Mouse (Mus musculus): Measurements from ENCODE around the gene Ppm1h.

The Ppm1h gene

GRCm38 (mm10) chr10:122705457-122705856 is 26.9 kb downstream of the Ppm1h start:
- no peak for DNase-seq

GRCm38 (mm10) chr10:122711381-122711811 is 32.8 kb downstream of the Ppm1h start:
- no peak for DNase-seq

- DNase-seq, result no peak
Observed at GRCm38 (mm10) chr10:122712307-122712706, 33.7 kb downstream of the Ppm1h start.

GRCm38 (mm10) chr10:122715856-122716255 is 37.3 kb downstream of the Ppm1h start:
- no peak for DNase-seq

GRCm38 (mm10) chr10:122716286-122716685 is 37.7 kb downstream of the Ppm1h start:
- no peak for DNase-seq

- no peak for DNase-seq
Observed at GRCm38 (mm10) chr10:122716739-122717474, 38.3 kb downstream of the Ppm1h start.

- no peak for DNase-seq
Observed at GRCm38 (mm10) chr10:122717754-122718415, 39.3 kb downstream of the Ppm1h start.

GRCm38 (mm10) chr10:122718951-122719350 is 40.4 kb downstream of the Ppm1h start:
- no peak for DNase-seq

GRCm38 (mm10) chr10:122722111-122722510 is 43.5 kb downstream of the Ppm1h start:
- DNase-seq, result no peak

- no peak for DNase-seq
Observed at GRCm38 (mm10) chr10:122724692-122725091, 46.1 kb downstream of the Ppm1h start.

- DNase-seq, result no peak
Observed at GRCm38 (mm10) chr10:122727228-122727627, 48.7 kb downstream of the Ppm1h start.

- no peak for DNase-seq
Observed at GRCm38 (mm10) chr10:122728172-122728571, 49.6 kb downstream of the Ppm1h start.

- DNase-seq, result no peak
Observed at GRCm38 (mm10) chr10:122732146-122732545, 53.6 kb downstream of the Ppm1h start.

- no peak for DNase-seq
Observed at GRCm38 (mm10) chr10:122734521-122734920, 56.0 kb downstream of the Ppm1h start.

GRCm38 (mm10) chr10:122735284-122735784 is 56.8 kb downstream of the Ppm1h start:
- DNase-seq, result no peak

GRCm38 (mm10) chr10:122736835-122737234 is 58.3 kb downstream of the Ppm1h start:
- DNase-seq, result no peak

GRCm38 (mm10) chr10:122738526-122738925 is 60.0 kb downstream of the Ppm1h start:
- DNase-seq, result no peak

- DNase-seq, result no peak
Observed at GRCm38 (mm10) chr10:122739037-122739436, 60.5 kb downstream of the Ppm1h start.

GRCm38 (mm10) chr10:122740117-122740516 is 61.6 kb downstream of the Ppm1h start:
- no peak for DNase-seq

GRCm38 (mm10) chr10:122741191-122741590 is 62.6 kb downstream of the Ppm1h start:
- DNase-seq, result no peak

- DNase-seq, result no peak
Observed at GRCm38 (mm10) chr10:122742136-122742535, 63.6 kb downstream of the Ppm1h start.

- DNase-seq, result no peak
Observed at GRCm38 (mm10) chr10:122743361-122743760, 64.8 kb downstream of the Ppm1h start.

GRCm38 (mm10) chr10:122744970-122745369 is 66.4 kb downstream of the Ppm1h start:
- DNase-seq, result no peak

- no peak for DNase-seq
Observed at GRCm38 (mm10) chr10:122746211-122746610, 67.6 kb downstream of the Ppm1h start.
